Mouse (Mus musculus) macrophage (primary cell): Measurements from ENCODE around the gene Tnip1. TPM values are rescaled to one million over a fixed set of nuclear protein-coding genes. Genes with fewer than 3 reads are reported as not detected.
"Not testable (repeated sequence)": the region's sequence is repeated elsewhere in the genome, so short reads cannot be mapped to it uniquely, and the experiment has no call there.

Source experiments
- H3K27ac ChIP-seq: fragments of 350-480 bp; formaldehyde crosslinking; 2 replicates; pipeline ENCODE4 v1.9.0; 2021
- H3K36me3 ChIP-seq: fragments of 350-480 bp; formaldehyde crosslinking; 2 replicates; pipeline ENCODE4 v1.9.0; 2021; ENCODE audit errors: inconsistent target
- H3K4me3 ChIP-seq: fragments of 350-480 bp; formaldehyde crosslinking; 2 replicates; pipeline ENCODE4 v1.9.0; 2021; ENCODE audit errors: inconsistent target
- H3K79me2 ChIP-seq: fragments of 350-480 bp; formaldehyde crosslinking; 2 replicates; pipeline ENCODE4 v1.9.0; 2021; ENCODE audit errors: inconsistent target
- WGBS: methylation state at CpG from one replicate; pipeline ENCODE4 v1.1.7; 2026; ENCODE audit warnings: inconsistent platforms; ENCODE audit not compliant: missing documents; 5-methylcytosine and 5-hydroxymethylcytosine counted together
- polyA plus RNA-seq: library from polyadenylated mRNA; stranded (reverse); fragments of 250-400 nt; gene quantifications from 3 replicates; pipeline ENCODE4 v1.2.4, GENCODE M21; 2018; ENCODE audit warnings: inconsistent platforms

The Tnip1 gene
- polyA plus RNA-seq, 1 experiment from 2014 or later: 108 TPM

DNA sequence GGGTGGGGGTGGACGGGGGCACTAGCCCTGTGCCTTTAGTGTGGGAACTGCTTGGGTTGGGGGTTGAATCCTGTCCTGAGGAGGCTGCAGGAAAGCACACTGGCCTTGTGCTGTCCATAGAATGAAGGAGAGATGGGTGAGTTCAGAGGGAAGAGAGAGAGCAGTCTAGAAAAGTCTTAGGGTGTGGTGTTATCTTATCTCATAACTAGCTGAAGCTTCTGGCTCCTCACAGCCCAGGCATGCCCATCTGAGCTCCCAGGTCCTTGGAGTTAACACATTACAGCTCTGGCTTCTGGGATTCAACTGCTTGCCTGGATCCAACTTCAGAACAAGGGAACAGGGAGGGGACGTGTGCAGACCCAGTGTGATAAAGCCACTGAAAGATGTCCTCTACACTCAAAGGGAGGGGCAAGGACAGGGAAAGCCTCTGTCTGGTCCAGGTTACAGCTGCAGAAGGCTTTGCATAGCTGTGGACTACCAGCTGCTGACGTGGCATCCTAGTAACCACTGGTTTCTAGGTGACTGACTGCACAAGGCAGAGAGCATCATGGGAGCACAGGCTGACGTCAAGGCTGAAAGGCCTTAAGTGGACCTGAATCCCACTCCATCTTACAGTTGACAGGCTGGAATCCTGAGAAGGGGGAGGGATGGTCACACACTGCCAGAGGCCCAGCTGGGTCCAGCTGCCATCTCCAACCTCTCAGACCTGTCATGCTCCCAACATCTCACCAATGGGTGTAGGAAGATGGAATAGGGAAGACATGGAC, 58.6 kb downstream of the Tnip1 start:
- Histone ChIP-seq H3K36me3 (peaks cover 8% of the 10 kb centered on the region; the same call in 1 of the 2 replicates), H3K79me2 (no peaks in the 10 kb centered on the region), H3K4me3 (no peak overlapping the region), H3K27ac (no peak overlapping the region)
- 84% methylated on average over 4 of the region's 4 CpGs for WGBS

- 87% methylated on average over 5 of the region's 5 CpGs for WGBS
- peaks cover under 1% of the 10 kb centered on the region; the same call in 1 of the 2 replicates for H3K36me3 ChIP-seq
- no peak overlapping the region for H3K27ac ChIP-seq
- H3K79me2 ChIP-seq: no peaks in the 10 kb centered on the region
- H3K4me3 ChIP-seq: peak overlapping the region; percentile 39
Observed at GRCm38 (mm10) chr11:54903339-54903738, 59.4 kb downstream of the Tnip1 start.

DNA sequence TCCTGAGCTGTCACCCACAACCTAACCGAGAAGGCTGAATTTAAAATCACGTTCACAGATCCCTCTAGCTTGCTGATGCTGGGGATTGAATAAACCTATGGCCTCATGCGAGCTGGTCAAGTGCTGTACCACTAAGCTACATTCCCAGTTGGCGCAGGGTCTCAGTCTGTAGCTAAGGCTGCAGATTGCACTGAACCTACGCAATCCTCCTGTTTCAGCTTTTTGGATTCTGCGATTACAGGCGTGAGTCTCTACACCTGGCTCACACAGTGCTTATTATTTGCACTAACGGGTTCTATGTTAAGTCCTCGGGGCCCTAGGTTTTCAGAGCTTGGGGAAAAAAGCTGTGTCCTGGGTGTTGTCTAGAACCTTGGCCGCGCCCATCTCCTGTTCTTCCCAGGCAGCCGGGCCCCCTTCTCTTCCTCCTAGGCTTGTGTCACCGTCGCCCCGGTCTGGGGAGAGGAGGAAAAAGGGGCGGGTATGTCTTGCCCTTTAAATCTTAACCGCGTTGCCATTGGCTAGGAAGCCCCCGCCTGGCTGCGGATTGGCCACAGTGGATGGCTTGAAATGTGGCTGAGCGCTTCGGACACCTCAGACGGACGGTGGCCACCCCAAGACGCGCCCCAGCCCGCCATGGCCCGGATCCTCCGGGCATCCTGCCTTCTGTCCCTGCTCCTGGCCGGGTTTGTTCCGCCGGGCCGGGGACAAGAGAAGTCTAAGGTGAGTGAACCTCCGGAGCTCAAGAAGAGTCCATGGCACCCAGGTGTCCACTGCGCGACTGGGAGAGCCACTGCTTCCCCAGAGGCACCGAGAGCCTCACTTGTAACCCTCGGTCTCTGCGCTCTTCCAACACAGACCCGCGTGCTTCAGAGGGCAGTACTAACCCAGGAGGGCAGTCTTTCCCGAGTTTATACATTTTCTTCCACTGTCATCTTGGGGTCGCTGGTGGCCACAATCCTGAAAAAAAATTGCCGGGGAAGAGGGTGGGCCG, 60.1 kb downstream of the Tnip1 start, which contains the start of gene Gpx3:
Gene Gpx3, plus strand, starts transcription at position 121 of the 991 bp plus-strand sequence.
- Histone ChIP-seq H3K4me3 (peak within 1 kb of the TSS; percentile 39), H3K36me3 (no peaks in the 10 kb centered on the region), H3K27ac (no peak within 1 kb of the TSS), H3K79me2 (no peaks in the 10 kb centered on the region)
- WGBS: 31% methylated on average over 44 of the region's 45 CpGs

DNA sequence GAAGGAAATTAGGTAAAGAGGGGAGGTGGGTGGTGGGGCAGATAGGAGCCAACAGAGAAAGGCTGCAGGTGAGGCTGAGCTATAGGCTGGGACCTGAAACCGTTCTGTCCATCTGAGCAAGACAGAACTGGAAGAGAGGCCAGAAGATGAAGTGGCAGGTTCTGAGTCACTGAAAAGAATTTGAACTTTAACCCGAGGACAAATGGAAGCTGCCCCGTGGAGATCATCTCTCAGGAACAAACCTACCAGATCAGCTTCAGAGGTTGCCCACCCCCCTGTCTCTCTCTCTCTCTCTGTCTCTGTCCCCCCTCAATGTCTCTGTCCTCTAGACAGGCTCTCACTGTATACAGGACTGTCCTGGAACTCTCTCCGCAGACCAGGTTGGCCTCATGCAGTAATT, 63.1 kb downstream of the Tnip1 start:
- Histone ChIP-seq H3K27ac (no peak overlapping the region), H3K79me2 (no peaks in the 10 kb centered on the region), H3K36me3 (no peaks in the 10 kb centered on the region), H3K4me3 (no peak overlapping the region)
- WGBS: 82% methylated on average over 4 of the region's 4 CpGs

- Histone ChIP-seq H3K79me2 (no peaks in the 10 kb centered on the region), H3K27ac (no peak overlapping the region), H3K4me3 (no peak overlapping the region), H3K36me3 (no peaks in the 10 kb centered on the region)
- WGBS: 95% methylated on average over 5 of the region's 5 CpGs
Observed at GRCm38 (mm10) chr11:54897470-54897869, 65.2 kb downstream of the Tnip1 start.

DNA sequence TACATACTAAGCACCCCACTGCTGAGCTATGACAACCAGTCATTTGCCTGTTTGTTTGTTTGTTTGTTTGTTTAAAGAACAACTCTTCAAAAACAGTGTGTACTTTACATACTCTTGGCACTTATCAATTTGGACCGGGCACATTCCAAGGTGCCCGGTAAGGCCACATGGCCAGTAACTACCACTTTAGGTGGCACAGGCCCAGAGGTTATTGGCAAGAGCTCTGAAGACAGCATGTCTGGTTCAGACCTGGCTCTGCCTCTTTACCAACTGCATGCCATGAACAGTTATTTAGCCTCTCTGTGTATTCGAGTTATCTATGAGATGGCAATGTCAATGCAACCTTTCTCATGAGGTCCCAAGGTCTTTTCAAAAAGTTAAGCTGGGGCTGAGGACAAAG, 66.1 kb downstream of the Tnip1 start:
- 95% methylated on average over 3 of the region's 3 CpGs for WGBS
- not testable (repeated sequence) for H3K79me2 ChIP-seq, H3K36me3 ChIP-seq, H3K4me3 ChIP-seq, H3K27ac ChIP-seq

DNA sequence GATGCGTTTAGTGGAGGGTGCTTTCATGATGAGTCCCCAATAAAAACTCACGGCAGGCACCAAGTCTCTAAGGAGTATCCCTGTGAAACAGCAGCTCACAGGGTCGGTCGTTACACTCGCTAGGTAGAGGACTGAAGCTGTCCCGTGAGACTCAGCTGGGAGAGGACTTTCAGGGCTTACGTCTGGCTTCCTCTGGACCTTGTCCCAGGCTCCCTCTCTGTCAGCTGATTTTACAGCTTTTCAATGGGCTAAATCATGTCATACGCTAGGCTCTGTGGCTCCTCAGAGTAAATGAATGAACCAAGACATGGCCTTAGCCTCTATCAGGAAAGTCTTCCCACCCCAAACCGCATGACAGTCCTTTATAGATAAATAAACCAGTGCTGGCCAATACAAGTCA, 68.1 kb downstream of the Tnip1 start:
- no peaks in the 10 kb centered on the region for H3K79me2 ChIP-seq
- no peak overlapping the region for H3K4me3 ChIP-seq
- H3K36me3 ChIP-seq: no peaks in the 10 kb centered on the region
- WGBS: 96% methylated on average over 9 of the region's 9 CpGs
- H3K27ac ChIP-seq: no peak overlapping the region

DNA sequence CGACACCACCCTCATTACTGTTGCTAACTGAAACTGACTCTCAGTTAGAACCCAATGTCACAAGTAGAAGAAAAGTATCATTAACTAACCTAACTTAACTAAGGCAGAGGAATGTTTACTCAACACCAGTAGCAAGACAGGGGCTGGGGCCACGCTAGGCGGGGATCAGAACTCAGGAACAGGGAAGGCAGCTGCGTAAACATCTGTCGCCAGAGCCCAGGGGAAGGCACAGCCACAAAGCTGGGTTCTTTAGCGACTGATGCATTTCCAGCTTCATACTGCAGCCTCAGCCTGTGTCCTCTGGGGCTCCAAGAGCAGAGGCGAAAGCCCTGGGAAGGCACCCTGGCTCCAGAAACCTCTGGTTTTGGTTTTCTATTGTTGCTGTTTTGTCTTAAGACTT, 70.6 kb downstream of the Tnip1 start:
- Histone ChIP-seq H3K79me2 (no peaks in the 10 kb centered on the region), H3K4me3 (no peak overlapping the region), H3K36me3 (no peaks in the 10 kb centered on the region), H3K27ac (no peak overlapping the region)
- WGBS: 93% methylated on average over 7 of the region's 7 CpGs

- Histone ChIP-seq H3K79me2 (no peaks in the 10 kb centered on the region), H3K27ac (no peak overlapping the region), H3K36me3 (no peaks in the 10 kb centered on the region), H3K4me3 (no peak overlapping the region)
- 94% methylated on average over 5 of the region's 5 CpGs for WGBS
Observed at GRCm38 (mm10) chr11:54891341-54891740, 71.4 kb downstream of the Tnip1 start.

DNA sequence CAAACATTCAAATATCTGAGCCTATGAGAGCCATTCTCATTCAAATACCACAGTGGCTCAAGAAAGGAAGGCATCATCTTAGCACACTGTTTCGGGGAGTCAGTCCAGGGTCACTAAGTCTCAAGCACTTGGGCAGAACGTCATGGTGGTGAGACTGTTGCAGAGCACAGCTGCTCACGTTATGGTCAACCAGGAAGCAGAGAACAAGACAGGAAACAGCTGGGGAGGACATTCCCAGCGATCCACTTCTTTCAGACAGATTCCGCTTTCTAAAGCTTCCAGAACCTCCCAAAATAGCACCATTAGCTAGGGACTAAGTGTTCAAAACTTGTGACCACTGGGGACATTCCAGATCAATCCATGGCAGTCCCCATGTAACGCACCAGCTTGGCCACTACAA, 74.8 kb downstream of the Tnip1 start:
- H3K4me3 ChIP-seq: no peak overlapping the region
- WGBS: 80% methylated on average over 6 of the region's 6 CpGs
- no peaks in the 10 kb centered on the region for H3K36me3 ChIP-seq
- H3K27ac ChIP-seq: no peak overlapping the region
- no peaks in the 10 kb centered on the region for H3K79me2 ChIP-seq

DNA sequence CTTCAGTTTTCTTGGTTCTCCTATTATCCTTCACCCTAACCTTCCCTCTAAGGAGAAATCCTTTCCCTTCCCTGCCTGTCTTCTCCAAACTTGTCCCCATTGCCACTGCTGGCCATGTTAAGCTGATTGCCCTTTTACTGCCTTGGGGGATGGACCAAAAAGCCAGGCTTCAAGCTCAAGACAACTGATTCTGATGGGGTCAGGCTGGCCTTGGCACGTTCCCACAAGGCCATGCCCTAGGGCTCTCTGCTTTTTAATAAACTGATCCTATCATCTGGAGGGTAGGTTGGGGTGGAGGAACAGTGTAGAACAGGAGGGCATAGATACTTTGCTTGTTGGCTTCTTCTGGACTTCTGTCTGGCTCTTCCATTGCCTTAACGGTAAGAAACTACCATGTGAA, 77.3 kb downstream of the Tnip1 start:
- Histone ChIP-seq H3K79me2 (no peaks in the 10 kb centered on the region), H3K4me3 (no peak overlapping the region), H3K36me3 (no peaks in the 10 kb centered on the region), H3K27ac (peak overlapping the region; percentile 100)
- WGBS: 86% methylated on average over 2 of the region's 2 CpGs

DNA sequence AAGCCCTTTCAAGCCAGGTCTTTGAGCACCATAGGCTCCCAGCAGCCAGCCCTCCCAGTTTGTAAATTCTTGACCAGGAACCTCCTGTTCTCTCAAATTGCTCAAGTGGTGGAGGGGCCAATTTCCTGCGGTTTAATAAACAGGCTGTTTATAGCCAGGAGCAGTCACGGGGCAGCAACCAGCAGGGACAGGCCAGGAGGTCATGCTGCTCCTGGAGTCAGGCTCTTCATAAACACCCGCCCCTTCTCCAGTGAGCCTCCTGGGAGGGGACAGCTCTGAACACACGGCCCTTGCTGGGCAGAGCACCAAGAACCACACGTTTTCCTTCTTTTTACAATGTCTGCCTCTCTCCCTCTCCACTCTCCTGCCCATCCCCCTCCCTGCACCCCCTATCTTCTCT, 77.8 kb downstream of the Tnip1 start:
- 2% methylated on average over 5 of the region's 5 CpGs for WGBS
- H3K4me3 ChIP-seq: no peak overlapping the region
- H3K36me3 ChIP-seq: no peaks in the 10 kb centered on the region
- peak overlapping the region; percentile 100 for H3K27ac ChIP-seq
- H3K79me2 ChIP-seq: no peaks in the 10 kb centered on the region

DNA sequence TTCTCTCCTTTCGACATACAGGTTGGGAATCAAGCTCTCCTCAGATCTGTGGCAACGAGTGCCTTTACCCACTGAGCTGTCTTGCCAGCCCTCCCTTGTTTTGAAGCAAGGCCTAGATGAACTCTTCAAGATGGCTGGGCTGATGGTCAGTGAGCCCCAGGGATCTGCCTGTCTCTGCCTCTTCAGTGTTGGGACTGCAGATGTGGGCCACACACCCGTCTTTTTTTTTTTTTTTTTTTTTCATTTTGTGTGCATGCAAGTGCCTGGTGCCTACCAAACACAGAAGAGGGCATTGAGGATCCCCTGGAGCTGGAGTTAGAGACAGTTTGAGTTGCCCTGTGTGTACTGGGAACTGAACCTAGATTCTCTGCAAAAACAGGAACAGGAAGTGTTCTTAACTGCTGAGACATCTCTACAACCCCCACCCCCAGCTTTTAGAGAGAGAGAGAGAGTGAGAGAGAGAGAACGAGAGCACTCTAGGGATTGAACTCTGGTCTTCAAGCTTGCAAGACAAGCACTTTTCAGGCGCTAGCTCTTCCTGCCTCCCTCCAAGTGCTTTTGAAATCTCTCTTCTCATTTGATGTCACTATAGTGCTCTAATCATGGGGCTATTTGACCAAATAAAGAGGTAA, 78.4 kb downstream of the Tnip1 start:
- H3K4me3 ChIP-seq: no peak overlapping the region
- no peaks in the 10 kb centered on the region for H3K36me3 ChIP-seq
- peak overlapping the region; percentile 100 for H3K27ac ChIP-seq
- H3K79me2 ChIP-seq: no peaks in the 10 kb centered on the region
- WGBS: 24% methylated on average over 5 of the region's 5 CpGs

GRCm38 (mm10) chr11:54882671-54883070, 80.0 kb downstream of the Tnip1 start:
- Histone ChIP-seq H3K36me3 (no peaks in the 10 kb centered on the region), H3K79me2 (no peaks in the 10 kb centered on the region), H3K27ac (peak overlapping the region; percentile 100), H3K4me3 (no peak overlapping the region)
- WGBS: 67% methylated on average over 8 of the region's 8 CpGs
